8 mouse cellular contexts compared by ENCODE assay signal in genomic region chr12:110510171-110510871, GRCm38 (mm10).
A peak's percentile ranks its signal among the peaks of the same experiment; 100 is the strongest.
DNase-seq lines count a peak whose midpoint lies in the region; ATAC-seq and TF ChIP-seq lines count a peak whose summit lies in the region.

No protein-coding gene starts in this region.

- TF ChIP-seq CTCF in cortical plate, adult 2 months (IDR thresholded peaks at IDR 0.05; ENCODE audit: extremely low read depth, insufficient read depth, low read length), result no peak

- WGBS in forebrain, embryonic 13.5 days, result 81% methylated on average over 9 of the region's 9 CpGs
- WGBS in forebrain, embryonic 11.5 days, result 88% methylated on average over 9 of the region's 9 CpGs
- WGBS in heart, embryonic 16.5 days, result 52% methylated on average over 9 of the region's 9 CpGs

- no peaks in the 10 kb centered on the region for H3K36me3 ChIP-seq in forebrain, embryonic 13.5 days (ENCODE audit: poor library complexity, severe bottlenecking)
- H3K36me3 ChIP-seq in forebrain, embryonic 11.5 days (ENCODE audit: control insufficient read depth, insufficient read depth, low read length), result no peaks in the 10 kb centered on the region
- no peaks in the 10 kb centered on the region for H3K36me3 ChIP-seq in heart, embryonic 16.5 days (ENCODE audit: control insufficient read depth, insufficient read depth)

- H3K9ac ChIP-seq in forebrain, embryonic 13.5 days, result no peak overlapping the region
- H3K9ac ChIP-seq in forebrain, embryonic 11.5 days (ENCODE audit: low read length), result no peak overlapping the region
- no peak overlapping the region for H3K9ac ChIP-seq in heart, embryonic 16.5 days (ENCODE audit: low read length)

- no peak for DNase-seq in forebrain, embryonic 11.5 days (ENCODE audit: low spot score)
- DNase-seq in 3T3-L1 (ENCODE audit: low read depth, low spot score), result peak; percentile 67
- peak; percentile 79 to 83 for DNase-seq in kidney, postnatal 36 days
- peak; percentile 75 to 86 for DNase-seq in lung, postnatal 4 days
- DNase-seq in right cerebral cortex, adult 2 months (ENCODE audit: low spot score in 2 of 2), result no peak

- H3K4me3 ChIP-seq in forebrain, embryonic 13.5 days, result no peak overlapping the region
- no peak overlapping the region for H3K4me3 ChIP-seq in forebrain, embryonic 11.5 days (ENCODE audit: low read depth, low read length)
- no peak overlapping the region for H3K4me3 ChIP-seq in cortical plate, adult 2 months (ENCODE audit: insufficient read depth, low read length)
- no peak overlapping the region for H3K4me3 ChIP-seq in heart, embryonic 16.5 days (ENCODE audit: low read length)

- TF ChIP-seq POLR2A in cortical plate, adult 2 months (IDR thresholded peaks at IDR 0.05; ENCODE audit: extremely low read depth, insufficient read depth, low read length), result no peak

- H3K4me2 ChIP-seq in forebrain, embryonic 13.5 days, result no peak overlapping the region
- no peak overlapping the region for H3K4me2 ChIP-seq in forebrain, embryonic 11.5 days (ENCODE audit: low read depth, low read length, severe bottlenecking)
- no peak overlapping the region for H3K4me2 ChIP-seq in heart, embryonic 16.5 days (ENCODE audit: low read depth, low read length)

- peak overlapping the region; percentile 1; the same call in 1 of the 2 replicates for H3K27ac ChIP-seq in forebrain, embryonic 13.5 days
- H3K27ac ChIP-seq in forebrain, embryonic 11.5 days (ENCODE audit: low read depth, low read length), result no peak overlapping the region
- peak overlapping the region; percentile 64; the same call in 1 of the 2 replicates for H3K27ac ChIP-seq in cortical plate, adult 2 months (ENCODE audit: insufficient read depth, low read length)
- H3K27ac ChIP-seq in heart, embryonic 16.5 days (ENCODE audit: low read length), result peak overlapping the region; percentile 84

- no peak for ATAC-seq in forebrain, embryonic 13.5 days
- no peak for ATAC-seq in forebrain, embryonic 11.5 days (replicated peaks; ENCODE audit: low FRiP score)
- ATAC-seq in heart, embryonic 16.5 days (replicated peaks; ENCODE audit: extremely low read depth, insufficient read depth, low FRiP score), result no peak

- H3K4me1 ChIP-seq in forebrain, embryonic 13.5 days, result peaks cover 22% of the 10 kb centered on the region
- H3K4me1 ChIP-seq in forebrain, embryonic 11.5 days (replicated peaks; ENCODE audit: control insufficient read depth, insufficient read depth, low read length), result no peaks in the 10 kb centered on the region
- peaks cover 17% of the 10 kb centered on the region for H3K4me1 ChIP-seq in cortical plate, adult 2 months (ENCODE audit: control insufficient read depth, insufficient read depth, low read length)
- H3K4me1 ChIP-seq in heart, embryonic 16.5 days (ENCODE audit: control insufficient read depth, insufficient read depth, low read length), result peaks cover 45% of the 10 kb centered on the region

- no peaks in the 10 kb centered on the region for H3K9me3 ChIP-seq in forebrain, embryonic 13.5 days (replicated peaks)
- H3K9me3 ChIP-seq in forebrain, embryonic 11.5 days (ENCODE audit: control insufficient read depth, low read length), result no peaks in the 10 kb centered on the region
- H3K9me3 ChIP-seq in heart, embryonic 16.5 days (replicated peaks; ENCODE audit: control insufficient read depth, low read length), result no peaks in the 10 kb centered on the region

- no peaks in the 10 kb centered on the region for H3K27me3 ChIP-seq in forebrain, embryonic 13.5 days
- H3K27me3 ChIP-seq in forebrain, embryonic 11.5 days (ENCODE audit: control insufficient read depth, insufficient read depth, low read length), result no peaks in the 10 kb centered on the region
- H3K27me3 ChIP-seq in heart, embryonic 16.5 days (ENCODE audit: control insufficient read depth, insufficient read depth, low read length), result no peaks in the 10 kb centered on the region

Comparison
In these comparisons a context has a peak if more than half of its experiments do, and no peak if none do; other contexts are left out.
1. DNase-seq: peak in 3T3-L1 (single experiment), kidney, postnatal 36 days (2 of 2) and lung, postnatal 4 days (2 of 2); none in forebrain, embryonic 11.5 days (single experiment) and right cerebral cortex, adult 2 months (0 of 2).